Mouse (Mus musculus) heart, postnatal 0 days (tissue): ENCODE results near the gene Pcnx. TPM values are rescaled to one million over a fixed set of nuclear protein-coding genes. Genes with fewer than 3 reads are reported as not detected.
A peak's percentile ranks its signal among the peaks of the same experiment; 100 is the strongest.

Experiments used
- ATAC-seq: fragments of 200-750 bp; cut with Nextera tagmentation; 2 replicates; pipeline ENCODE4 v1.8.0; 2017; ENCODE audit warnings: low read depth, moderate number of reproducible peaks, moderate library complexity; ENCODE audit not compliant: insufficient read depth
- DNase-seq: peaks from one replicate; pipeline ENCODE4 v3.0.0-alpha.2; 2016; ENCODE audit warnings: low spot score
- H3K27ac ChIP-seq: fragments of 300-500 bp; sonication (generic); 2 replicates; pipeline ENCODE4 v1.5.1; 2014; ENCODE audit warnings: low read depth, mild to moderate bottlenecking
- H3K27me3 ChIP-seq: fragments of 300-500 bp; sonication (generic); 2 replicates; pipeline ENCODE4 v1.6.1; 2014; ENCODE audit warnings: low read length, mixed read lengths; ENCODE audit not compliant: control insufficient read depth, insufficient read depth
- H3K36me3 ChIP-seq: fragments of 300-500 bp; sonication (generic); replicated peaks from 2 replicates; pipeline ENCODE4 v1.6.1; 2014; ENCODE audit warnings: low read length, mixed read lengths; ENCODE audit not compliant: control insufficient read depth, insufficient read depth
- H3K4me1 ChIP-seq: fragments of 300-500 bp; sonication (generic); 2 replicates; pipeline ENCODE4 v1.6.1; 2014; ENCODE audit warnings: antibody characterized with exemption; ENCODE audit not compliant: control insufficient read depth, insufficient read depth
- H3K4me2 ChIP-seq: fragments of 300-500 bp; sonication (generic); 2 replicates; pipeline ENCODE4 v1.6.1; 2014; ENCODE audit warnings: low read depth, mild to moderate bottlenecking, low read length, moderate library complexity
- H3K4me3 ChIP-seq: fragments of 300-500 bp; sonication (generic); 2 replicates; pipeline ENCODE4 v1.5.1; 2014; ENCODE audit warnings: low read depth, low read length
- H3K9ac ChIP-seq: fragments of 300-500 bp; sonication (generic); replicated peaks from 2 replicates; pipeline ENCODE4 v1.6.1; 2014; ENCODE audit warnings: low read depth, low read length, mixed read lengths
- H3K9me3 ChIP-seq: fragments of 300-500 bp; sonication (generic); replicated peaks from 2 replicates; pipeline ENCODE4 v1.6.1; 2016; ENCODE audit warnings: low read length; ENCODE audit not compliant: control insufficient read depth
- CTCF ChIP-seq: IDR thresholded peaks from 2 replicates; pipeline ENCODE4 v1.5.1; 2016; ENCODE audit warnings: antibody characterized with exemption, control low read depth, low read depth
- EP300 ChIP-seq: IDR thresholded peaks from 2 replicates; pipeline ENCODE4 v1.6.1; 2016; ENCODE audit warnings: antibody characterized with exemption, low read depth
- WGBS: fragments of 180-500 bp; shearing (Covaris S2); extraction: QIAGEN DNeasy Blood & Tissue Kit; methylation state at CpG from one replicate; pipeline ENCODE4 v1.1.7; 2014; 5-methylcytosine and 5-hydroxymethylcytosine counted together
- polyA plus RNA-seq: library from polyadenylated mRNA; unstranded; fragments of >200 nt; fragmentation: Nextera tagmentation; extraction: Ambion mirVana; gene quantifications from 2 replicates; pipeline ENCODE4 v1.2.1, GENCODE M21; 2015
- total RNA-seq: library from RNA; depleted of rRNA; stranded (reverse); fragments of >200 nt; gene quantifications from 2 replicates; pipeline ENCODE4 v1.2.3, GENCODE M21; 2014; ENCODE audit warnings: low replicate concordance

Pcnx gene
- total and polyA plus RNA-seq, 2 experiments from 2014 or later = 9.3 to 37.4 TPM

- Histone ChIP-seq H3K9me3 (no peaks in the 10 kb centered on the region), H3K27me3 (no peaks in the 10 kb centered on the region), H3K36me3 (no peaks in the 10 kb centered on the region), H3K9ac (no peak overlapping the region), H3K27ac (no peak overlapping the region), H3K4me2 (no peak overlapping the region), H3K4me1 (no peaks in the 10 kb centered on the region), H3K4me3 (no peak overlapping the region)
- WGBS = 88% methylated on average over 2 of the region's 2 CpGs
- TF ChIP-seq CTCF (no peak), EP300 (no peak)
- DNase-seq (no peak), ATAC-seq (no peak)
These were observed 26.7 kb upstream of the Pcnx start for GRCm38 (mm10) chr12:81833094-81833493.

GRCm38 (mm10) chr12:81836162-81836561, 23.7 kb upstream of the Pcnx start:
- H3K27ac ChIP-seq = no peak overlapping the region
- H3K4me1 ChIP-seq = no peaks in the 10 kb centered on the region
- no peaks in the 10 kb centered on the region for H3K27me3 ChIP-seq
- H3K4me2 ChIP-seq = no peak overlapping the region
- no peaks in the 10 kb centered on the region for H3K36me3 ChIP-seq
- ATAC-seq (no peak), DNase-seq (no peak)
- no peak overlapping the region for H3K4me3 ChIP-seq
- TF ChIP-seq CTCF (peak; percentile 44), EP300 (no peak)
- WGBS = 74% methylated on average over 8 of the region's 8 CpGs
- H3K9ac ChIP-seq = no peak overlapping the region
- no peaks in the 10 kb centered on the region for H3K9me3 ChIP-seq

- Histone ChIP-seq H3K9me3 (no peaks in the 10 kb centered on the region), H3K36me3 (no peaks in the 10 kb centered on the region), H3K27ac (no peak overlapping the region), H3K4me3 (no peak overlapping the region), H3K4me1 (no peaks in the 10 kb centered on the region), H3K27me3 (no peaks in the 10 kb centered on the region), H3K4me2 (no peak overlapping the region), H3K9ac (no peak overlapping the region)
- ATAC-seq (no peak), DNase-seq (no peak)
- TF ChIP-seq CTCF (no peak), EP300 (no peak)
- 69% methylated on average over 4 of the region's 5 CpGs for WGBS
These were observed 22.4 kb upstream of the Pcnx start for GRCm38 (mm10) chr12:81837463-81837862.

- no peak overlapping the region for H3K4me3 ChIP-seq
- no peak overlapping the region for H3K27ac ChIP-seq
- no peaks in the 10 kb centered on the region for H3K36me3 ChIP-seq
- ATAC-seq (no peak), DNase-seq (no peak)
- TF ChIP-seq CTCF = no peak
- TF ChIP-seq EP300 = no peak
- no peaks in the 10 kb centered on the region for H3K27me3 ChIP-seq
- H3K4me1 ChIP-seq = peaks cover 5% of the 10 kb centered on the region; the same call in 1 of the 2 replicates
- no peaks in the 10 kb centered on the region for H3K9me3 ChIP-seq
- H3K9ac ChIP-seq = no peak overlapping the region
- 79% methylated on average over 5 of the region's 5 CpGs for WGBS
- H3K4me2 ChIP-seq = no peak overlapping the region
These were observed 20.2 kb upstream of the Pcnx start for GRCm38 (mm10) chr12:81839663-81840062.

- Histone ChIP-seq H3K27ac (no peak overlapping the region), H3K4me2 (no peak overlapping the region), H3K4me3 (no peak overlapping the region), H3K36me3 (no peaks in the 10 kb centered on the region), H3K9me3 (no peaks in the 10 kb centered on the region), H3K27me3 (no peaks in the 10 kb centered on the region), H3K4me1 (peaks cover 6% of the 10 kb centered on the region; the same call in 1 of the 2 replicates), H3K9ac (no peak overlapping the region)
- 55% methylated on average over 5 of the region's 5 CpGs for WGBS
- no peak for ATAC-seq
- no peak for DNase-seq
- TF ChIP-seq CTCF = no peak
- TF ChIP-seq EP300 = no peak
These were observed 18.8 kb upstream of the Pcnx start for GRCm38 (mm10) chr12:81841046-81841445.

- Histone ChIP-seq H3K4me2 (no peak overlapping the region), H3K27ac (no peak overlapping the region), H3K4me3 (no peak overlapping the region), H3K9ac (no peak overlapping the region), H3K36me3 (no peaks in the 10 kb centered on the region), H3K9me3 (no peaks in the 10 kb centered on the region), H3K27me3 (no peaks in the 10 kb centered on the region), H3K4me1 (peaks cover 6% of the 10 kb centered on the region; the same call in 1 of the 2 replicates)
- no peak for TF ChIP-seq EP300
- TF ChIP-seq CTCF = no peak
- DNase-seq (no peak), ATAC-seq (no peak)
- WGBS = 62% methylated on average over 5 of the region's 5 CpGs
These were observed 16.3 kb upstream of the Pcnx start for GRCm38 (mm10) chr12:81843501-81843900.
